Mouse (Mus musculus): ENCODE results near the gene E130116L18Rik. TPM values are rescaled to one million over a fixed set of nuclear protein-coding genes. Genes with fewer than 3 reads are reported as not detected.
"Not testable (repeated sequence)": the region's sequence is repeated elsewhere in the genome, so short reads cannot be mapped to it uniquely, and the experiment has no call there.

E130116L18Rik gene
- polyA plus RNA-seq, 1 experiment = not detected

DNA sequence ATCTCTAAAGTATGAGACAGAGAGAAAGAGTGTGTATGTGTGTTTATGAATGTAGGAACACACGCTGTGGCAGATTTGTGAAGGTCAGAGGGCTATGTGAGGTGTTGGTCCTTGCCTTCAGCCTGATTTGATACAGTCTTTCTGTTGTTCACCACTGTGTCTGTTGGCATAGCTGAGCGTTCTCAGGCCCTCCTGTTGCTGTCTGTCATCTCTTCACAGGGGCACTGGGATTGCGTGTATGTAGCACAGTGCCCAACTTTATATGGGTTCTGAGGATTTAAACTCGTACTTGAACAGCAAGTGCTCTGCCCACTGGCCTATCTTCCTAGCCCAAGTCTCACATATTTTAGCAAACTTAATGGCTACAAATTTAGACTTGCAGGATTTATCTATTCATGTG, 39.4 kb downstream of the E130116L18Rik start:
- DNase-seq (ENCODE audit: low read depth) = no peak

DNA sequence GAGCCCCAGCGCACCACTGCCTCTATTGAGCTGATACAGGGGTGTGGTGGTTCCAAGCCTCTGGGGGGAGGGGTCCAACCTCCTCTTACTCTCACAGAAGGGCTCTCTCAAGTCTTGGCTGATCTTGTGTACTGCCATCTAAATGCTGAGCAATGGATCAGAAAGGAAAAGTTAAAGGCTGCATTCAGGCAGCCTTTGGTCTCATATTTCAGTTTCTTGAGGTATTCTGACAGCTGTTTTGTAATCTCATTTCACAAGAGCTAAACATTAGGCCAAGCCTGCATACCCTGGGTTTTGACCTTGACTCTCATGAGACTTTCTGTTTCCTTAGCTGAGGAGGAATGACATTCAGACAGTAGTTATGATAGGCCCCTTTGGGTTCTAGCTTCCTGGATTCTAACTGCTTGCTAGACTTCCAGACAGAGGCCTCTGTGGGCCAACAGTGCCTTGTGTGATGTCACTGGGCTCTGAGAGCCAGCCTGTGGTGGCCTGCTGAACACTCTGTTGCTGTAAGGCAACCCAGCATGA, 41.9 kb downstream of the E130116L18Rik start, which contains the start of gene Galntl5:
Gene Galntl5 (plus strand): TSS at position 457 of the 528 bp plus-strand sequence.
- no peak for DNase-seq (ENCODE audit: low read depth)

- DNase-seq (ENCODE audit: low read depth) = no peak
Measured at GRCm38 (mm10) chr5:25179936-25180488, 42.9 kb downstream of the E130116L18Rik start.

GRCm38 (mm10) chr5:25179284-25179683, 43.7 kb downstream of the E130116L18Rik start:
- DNase-seq (ENCODE audit: low read depth) = no peak

DNA sequence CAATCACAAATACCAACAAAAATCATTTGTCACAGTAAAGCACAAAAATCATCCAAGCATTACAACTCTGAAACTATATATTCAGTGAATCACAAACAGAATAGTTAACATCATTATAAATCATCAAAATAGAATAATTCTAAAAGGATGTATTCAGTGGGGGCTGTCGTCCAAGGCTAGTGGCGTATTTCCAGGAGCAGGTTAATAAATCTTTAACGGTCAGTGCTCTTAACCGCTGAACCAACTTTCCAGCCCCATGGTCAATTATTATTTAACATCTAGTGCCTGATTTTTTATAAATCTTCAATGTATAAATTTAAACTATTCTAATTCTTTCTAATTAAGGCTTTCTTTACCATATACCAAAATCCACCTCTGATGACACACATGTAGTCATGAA, 44.4 kb downstream of the E130116L18Rik start:
- not testable (repeated sequence) for DNase-seq (ENCODE audit: low read depth)

DNA sequence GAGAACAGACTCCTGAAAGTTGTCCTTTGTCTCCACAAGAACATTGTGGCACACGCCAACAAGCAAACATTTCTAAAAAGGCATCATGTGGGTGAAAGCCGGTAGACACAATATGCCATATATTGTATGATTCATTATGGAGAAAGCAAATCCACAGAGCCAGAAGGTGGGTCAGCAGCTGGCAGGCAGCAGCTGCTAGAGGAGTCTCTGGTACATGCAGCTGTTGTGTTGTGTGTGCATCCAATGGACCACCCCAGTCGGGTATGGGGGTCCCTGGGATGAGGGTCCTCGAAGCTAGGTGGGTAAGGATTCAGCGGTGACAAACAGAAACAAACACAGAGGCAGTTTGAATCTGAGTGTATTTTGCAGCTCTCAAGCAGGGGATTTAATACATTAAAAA, 45.0 kb downstream of the E130116L18Rik start:
- DNase-seq (ENCODE audit: low read depth) = not testable (repeated sequence)

Other genes with a start within 250 kb of the E130116L18Rik start
- gene Prkag2, start 122.5 kb downstream of the E130116L18Rik start, polyA plus RNA-seq (2012; rRNA removed) = 30.2 TPM in 2 replicates
- gene Galntl5, start 41.7 kb downstream of the E130116L18Rik start, polyA plus RNA-seq (2012; rRNA removed) = 0.18 and 0.61 TPM in 2 replicates
- gene Galnt11, start 1.2 kb downstream of the E130116L18Rik start, polyA plus RNA-seq (2012; rRNA removed) = 30.1 and 32.4 TPM in 2 replicates